Mouse (Mus musculus) NIH3T3 (cell line): ENCODE results near the gene Pabpc4.
A peak's percentile ranks its signal among the peaks of the same experiment; 100 is the strongest.
"Not testable (repeated sequence)": the region's sequence is repeated elsewhere in the genome, so short reads cannot be mapped to it uniquely, and the experiment has no call there.

ENCODE experiments used
- DNase-seq: peaks from one replicate; pipeline ENCODE4 v3.0.0-alpha.2; 2012; ENCODE audit warnings: low read depth

The Pabpc4 gene

DNA sequence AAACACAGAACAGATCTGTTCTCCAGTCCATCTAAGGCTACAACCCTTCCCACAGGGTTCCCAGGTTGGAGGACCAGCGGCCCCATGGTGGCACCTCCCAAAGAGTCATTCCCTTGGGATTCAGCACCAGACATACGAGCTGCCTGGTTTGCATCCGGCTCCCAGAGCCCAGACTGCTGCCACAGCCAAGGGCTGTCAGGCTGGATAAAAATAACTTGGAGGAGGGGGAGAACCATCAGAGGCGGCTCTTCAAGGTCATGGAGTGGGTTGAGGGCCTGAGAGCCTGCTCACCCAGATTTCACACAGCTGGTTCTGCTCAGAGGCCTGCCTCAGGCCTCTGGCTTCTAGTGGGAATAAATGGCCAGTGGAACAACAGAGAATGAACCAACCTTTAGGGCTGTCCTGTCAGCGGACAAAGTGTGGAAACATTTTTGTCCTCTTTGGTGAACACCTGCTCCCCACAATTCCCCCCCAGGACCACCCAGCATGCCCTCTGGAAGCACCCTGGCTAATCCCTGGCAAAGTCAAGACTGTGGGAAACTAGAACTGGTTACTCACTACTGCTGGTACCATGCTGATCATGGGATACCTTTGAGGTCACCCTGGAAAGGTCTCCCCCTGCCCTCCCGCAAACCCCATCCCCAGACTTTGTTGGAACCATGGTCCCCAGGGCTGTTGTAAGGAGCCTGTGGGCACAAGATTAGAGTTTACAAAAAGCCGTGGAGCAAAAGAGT, 14.8 kb upstream of the Pabpc4 start:
- peak; percentile 9 for DNase-seq

- no peak for DNase-seq
Observed at GRCm38 (mm10) chr4:123248971-123249567, 13.1 kb upstream of the Pabpc4 start.

- no peak for DNase-seq
Observed at GRCm38 (mm10) chr4:123252214-123252613, 9.9 kb upstream of the Pabpc4 start.

DNA sequence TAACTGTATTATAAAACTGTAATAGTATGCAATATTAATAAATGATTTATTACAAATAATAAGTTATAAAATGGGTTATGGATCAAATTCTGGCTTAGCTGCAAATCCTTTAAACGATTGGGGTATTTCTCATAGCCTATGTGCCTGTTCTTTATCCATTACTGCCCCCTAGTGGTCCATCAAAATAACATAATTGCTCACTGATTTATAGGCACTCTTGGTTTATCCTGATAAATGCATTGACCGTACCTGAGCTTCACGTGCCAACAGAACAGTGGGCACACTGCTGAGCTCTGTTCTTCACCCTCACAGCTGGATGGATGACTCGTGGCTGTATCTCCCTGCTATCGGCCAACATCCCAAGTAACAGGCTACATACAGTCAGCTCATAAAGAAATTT, 7.5 kb upstream of the Pabpc4 start:
- peak; percentile 85 for DNase-seq

DNA sequence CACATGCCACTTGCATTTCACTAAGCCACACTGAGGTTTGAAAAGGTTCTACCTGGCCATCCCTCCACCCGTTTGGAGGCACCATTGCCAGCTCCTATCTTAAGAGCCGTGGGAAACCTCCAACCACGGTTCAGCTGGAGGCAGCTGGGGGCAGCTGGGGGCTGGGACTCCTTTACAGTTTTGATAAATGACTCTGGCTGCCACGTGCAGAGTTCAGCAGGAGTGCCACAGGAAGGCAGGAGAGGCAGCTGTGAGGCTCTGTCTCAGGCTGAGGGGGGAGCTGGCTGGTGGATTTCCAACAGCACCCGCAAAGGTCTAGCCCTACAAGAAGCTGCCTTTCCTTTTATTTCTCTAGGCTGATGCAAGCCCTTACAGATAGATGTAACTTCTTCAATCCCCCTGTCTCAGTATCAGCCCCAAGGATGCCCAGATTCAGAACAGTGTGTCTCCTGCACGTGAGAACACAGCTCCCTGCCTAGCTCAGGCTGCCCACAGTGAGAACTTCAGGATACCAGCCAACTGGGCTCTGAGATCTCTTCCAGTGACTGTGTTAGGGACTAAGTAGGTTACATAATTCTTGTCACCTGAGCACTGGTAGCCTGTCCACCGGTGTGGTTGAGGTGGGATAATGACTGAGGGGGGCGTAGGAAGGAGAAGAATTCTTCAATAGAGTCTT, 1.9 kb upstream of the Pabpc4 start:
- no peak for DNase-seq

GRCm38 (mm10) chr4:123271063-123271462, 8.9 kb downstream of the Pabpc4 start:
- no peak for DNase-seq

DNA sequence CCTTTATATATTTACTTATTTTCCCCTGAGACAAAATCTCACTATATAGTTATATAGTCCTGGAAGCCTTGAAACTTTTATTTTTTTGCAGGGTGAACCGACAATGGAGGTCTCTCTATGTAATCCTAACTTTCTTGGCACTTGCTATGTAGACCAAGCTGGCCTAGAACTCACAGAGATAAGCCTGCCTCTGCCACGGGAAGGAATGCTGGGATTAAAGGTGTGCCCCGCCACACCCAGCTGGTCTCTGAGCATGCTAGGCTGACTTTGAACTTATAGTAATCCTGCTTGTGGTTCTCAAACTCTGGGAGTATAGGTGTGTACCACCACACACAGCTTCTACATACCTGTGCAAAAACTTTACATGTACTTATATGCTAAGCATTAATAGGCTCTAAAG, 18.0 kb downstream of the Pabpc4 start:
- no peak for DNase-seq

GRCm38 (mm10) chr4:123282500-123282899, 20.3 kb downstream of the Pabpc4 start:
- peak; percentile 98 for DNase-seq

DNA sequence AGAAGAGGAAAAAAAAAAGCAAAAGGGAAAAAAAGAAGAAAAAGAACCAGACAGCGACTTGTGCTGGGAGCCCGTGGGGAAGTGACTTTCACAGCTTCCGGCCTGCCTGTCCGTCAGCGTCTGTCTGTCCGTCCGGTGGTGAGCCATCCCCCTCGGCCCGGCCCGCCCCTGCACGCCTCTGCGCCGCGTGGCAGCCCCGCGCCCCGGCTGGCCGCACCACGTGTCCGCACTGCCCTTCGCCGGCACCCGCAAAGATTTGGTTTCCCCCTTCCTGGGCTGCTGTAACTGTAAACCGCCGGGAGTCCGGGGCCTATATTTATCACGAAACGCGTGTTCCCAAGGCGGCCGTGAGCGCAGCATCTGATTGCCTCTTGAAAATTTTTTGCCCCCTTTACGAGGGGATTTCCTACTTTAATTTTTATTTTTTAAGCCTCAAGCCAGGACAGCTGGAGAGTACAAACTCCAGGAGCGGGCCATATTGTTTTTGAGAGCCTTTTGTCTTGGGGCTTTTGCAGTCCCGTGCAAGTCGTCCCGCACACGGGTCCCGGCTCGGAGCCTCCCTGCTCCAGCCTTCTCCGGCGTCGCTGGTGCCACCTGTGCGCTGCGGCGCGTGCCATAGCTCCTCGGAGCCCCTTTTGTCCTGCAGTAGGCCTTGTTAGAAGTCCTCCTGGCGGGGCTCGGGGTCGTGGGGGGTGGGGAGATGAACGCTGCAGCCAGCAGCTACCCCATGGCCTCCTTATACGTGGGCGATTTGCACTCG, 20.9 kb downstream of the Pabpc4 start:
- peak; percentile 42 for DNase-seq

- DNase-seq: peak; percentile 62
Observed at GRCm38 (mm10) chr4:123283675-123284064, 21.5 kb downstream of the Pabpc4 start.

DNA sequence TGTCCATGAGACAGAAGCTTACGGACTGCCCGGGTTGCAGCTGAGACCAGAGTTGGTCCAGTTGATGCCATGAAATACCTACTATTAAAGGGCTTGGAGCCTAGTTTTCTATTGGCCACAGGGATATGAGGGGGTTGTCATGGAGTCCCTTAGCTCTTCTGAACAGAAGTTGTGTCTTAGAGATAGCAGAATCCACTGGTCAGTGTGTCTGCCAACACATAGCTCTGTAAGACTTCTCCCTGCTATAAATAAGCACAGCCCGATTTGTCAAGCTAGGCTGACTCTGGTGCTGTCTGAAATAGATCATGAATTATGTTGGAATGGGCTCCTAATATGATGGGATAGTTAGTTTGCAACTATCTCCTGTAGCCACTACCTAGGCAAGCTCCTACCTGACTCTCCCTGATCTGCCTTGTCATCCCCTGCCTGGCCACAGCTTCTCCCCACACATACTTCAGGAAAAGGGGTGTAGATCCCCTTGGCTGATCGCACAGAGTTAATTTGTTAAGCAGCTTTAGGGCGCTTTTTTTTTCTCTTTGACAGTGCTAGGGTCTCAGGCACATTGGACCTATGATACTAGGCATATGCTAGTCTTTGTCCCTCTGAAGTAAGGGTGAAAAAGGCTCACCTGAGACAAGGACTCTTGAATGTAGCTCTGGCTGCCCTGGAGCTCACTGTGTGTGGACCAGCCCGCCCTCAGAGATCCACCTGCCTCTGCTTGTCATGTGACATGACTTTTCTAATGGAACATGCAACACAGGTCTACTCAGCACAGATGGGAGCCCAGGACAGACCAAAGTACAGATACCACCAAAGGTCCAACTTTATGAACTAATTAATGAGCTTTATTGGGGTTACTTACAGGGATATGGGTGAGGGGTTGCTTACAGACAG, 22.8 kb downstream of the Pabpc4 start:
- DNase-seq: no peak

GRCm38 (mm10) chr4:123286790-123287189, 24.6 kb downstream of the Pabpc4 start:
- no peak for DNase-seq

GRCm38 (mm10) chr4:123289038-123289437, 26.9 kb downstream of the Pabpc4 start:
- DNase-seq: no peak

- no peak for DNase-seq
Observed at GRCm38 (mm10) chr4:123292390-123292789, 30.2 kb downstream of the Pabpc4 start.

- no peak for DNase-seq
Observed at GRCm38 (mm10) chr4:123292989-123293388, 30.8 kb downstream of the Pabpc4 start.

- no peak for DNase-seq
Observed at GRCm38 (mm10) chr4:123293661-123294443, 31.7 kb downstream of the Pabpc4 start.

GRCm38 (mm10) chr4:123295026-123295425, 32.9 kb downstream of the Pabpc4 start:
- DNase-seq: not testable (repeated sequence)

- DNase-seq: no peak
Observed at GRCm38 (mm10) chr4:123295516-123296147, 33.5 kb downstream of the Pabpc4 start.

DNA sequence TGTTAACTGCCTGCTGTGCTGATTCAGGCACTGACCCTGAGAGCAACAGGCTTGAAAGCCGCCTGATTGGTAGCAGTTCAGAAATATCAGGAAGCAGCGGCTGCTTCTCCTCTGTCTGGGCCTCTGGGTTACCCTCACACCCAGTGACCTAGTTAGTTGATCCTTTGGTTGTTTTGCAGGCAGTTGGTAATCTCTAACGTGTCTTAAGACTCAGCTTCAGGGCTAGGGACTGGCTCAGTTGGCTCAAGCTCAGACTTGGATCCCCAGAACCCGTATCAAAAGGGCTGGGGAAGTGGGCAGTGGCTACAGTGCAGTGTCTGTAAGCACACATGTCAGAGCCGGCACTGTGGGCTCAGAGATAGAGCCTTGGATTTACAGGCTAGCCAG, 34.0 kb downstream of the Pabpc4 start:
- no peak for DNase-seq
